Mouse (Mus musculus) adrenal gland, postnatal 14 days (tissue): ENCODE measurements at regions not wholly inside any gene's neighbourhood (a gene's known extent, or its start where the extent isn't known, plus 50 kb on each side); places are given as distances from the start of the nearest gene placed in this dataset.
A peak's percentile ranks its signal among the peaks of the same experiment; 100 is the strongest.

Experiments used
- DNase-seq: peaks from one replicate; pipeline ENCODE4 v3.0.0; 2021; ENCODE audit warnings: mixed read lengths

DNA sequence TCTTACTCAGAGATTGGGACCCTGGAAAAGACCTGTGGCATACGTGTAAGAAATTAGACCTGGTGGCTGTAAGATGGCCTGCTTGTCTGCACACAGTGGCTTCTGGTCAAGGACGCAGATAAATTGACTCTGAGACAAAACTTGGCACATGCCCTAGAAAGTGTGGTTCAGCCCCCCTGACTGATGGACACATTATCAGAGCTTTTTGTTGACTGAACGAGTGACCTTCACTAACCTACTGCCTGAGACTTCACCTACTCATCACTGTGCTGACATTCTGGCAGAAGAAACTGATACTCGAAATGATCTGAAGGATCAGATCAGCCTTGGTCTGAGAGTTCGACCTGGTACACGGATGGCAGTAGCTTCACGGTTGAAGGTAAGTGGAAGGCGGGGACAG lies 330.9 kb upstream of the B430218F22Rik start:
- peak; percentile 36 for DNase-seq

DNA sequence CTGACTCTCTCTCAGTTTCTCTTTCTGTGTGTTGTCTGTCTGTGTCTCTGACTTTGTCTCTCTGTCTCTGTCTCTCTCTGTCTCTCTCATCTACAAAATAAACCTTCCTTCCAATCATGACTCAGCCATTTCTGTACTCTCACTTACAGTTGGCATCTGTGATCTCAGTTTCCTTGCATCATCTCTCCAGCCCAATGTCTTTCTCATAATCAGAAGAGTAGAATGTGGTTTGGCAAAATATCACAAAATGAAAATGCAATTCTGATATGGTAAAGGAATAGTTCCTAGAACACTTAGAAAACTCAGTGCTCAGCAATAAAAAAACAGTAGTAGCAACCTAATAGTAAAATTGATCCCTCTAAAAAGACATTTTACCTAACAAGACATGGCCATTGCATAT lies 320.9 kb upstream of the B430218F22Rik start:
- no peak for DNase-seq

DNA sequence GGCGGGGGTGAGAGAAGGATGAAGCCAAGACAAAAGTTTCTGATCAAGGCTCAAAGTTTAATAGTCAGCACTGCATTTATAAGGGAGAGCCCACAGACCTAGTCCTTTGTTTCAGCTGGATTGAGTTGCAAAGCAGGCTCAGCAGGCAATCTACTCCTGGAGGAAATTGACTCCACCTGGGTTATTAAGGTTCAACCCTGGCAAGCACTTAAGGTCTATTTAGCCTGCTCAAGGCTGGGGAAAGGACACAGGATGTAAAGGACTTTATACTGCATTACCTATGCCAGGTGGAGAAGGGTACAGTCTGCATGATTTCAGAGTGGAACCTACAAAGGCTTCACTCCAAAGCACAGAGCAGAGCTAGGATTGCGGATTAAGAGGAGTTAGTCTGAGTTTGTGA lies 318.4 kb upstream of the B430218F22Rik start:
- no peak for DNase-seq

DNA sequence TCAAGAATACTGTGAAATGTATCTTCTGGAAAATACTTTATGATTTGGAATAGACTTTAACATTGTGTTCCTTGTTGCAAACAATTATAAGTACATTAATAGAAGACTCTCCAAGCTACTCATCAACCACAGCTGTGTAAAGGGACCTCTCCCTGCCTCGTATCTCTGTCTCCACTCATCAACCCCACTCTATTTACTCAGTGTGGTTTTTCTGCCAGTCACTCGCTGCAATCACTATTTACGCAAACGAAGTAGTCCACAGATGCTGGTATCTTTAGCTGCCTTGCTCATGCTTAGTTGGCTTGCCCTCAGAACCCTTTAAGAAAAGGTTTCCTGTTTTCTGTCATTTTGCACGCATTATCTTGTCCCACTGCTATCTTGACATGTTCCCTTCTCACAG lies 300.1 kb upstream of the B430218F22Rik start:
- DNase-seq: no peak

DNA sequence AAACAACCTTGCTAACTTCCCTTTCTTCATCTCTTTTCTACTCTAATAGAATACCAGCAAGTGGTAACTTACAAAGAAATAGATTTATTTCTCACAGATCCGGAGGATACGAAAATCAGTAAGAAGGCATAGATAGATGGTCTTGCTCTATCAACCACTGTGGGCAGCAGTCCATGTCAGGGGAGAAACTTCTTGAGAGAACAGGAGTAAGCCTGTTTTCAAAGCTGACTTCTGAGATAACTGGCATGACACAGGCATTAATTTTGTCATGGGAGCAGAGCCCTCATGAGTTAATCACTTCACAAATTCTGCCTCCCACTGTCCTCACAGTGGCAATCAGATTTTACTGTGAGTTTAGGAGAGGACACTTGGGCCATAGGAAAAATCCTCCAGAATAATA lies 299.5 kb upstream of the B430218F22Rik start:
- DNase-seq: no peak

DNA sequence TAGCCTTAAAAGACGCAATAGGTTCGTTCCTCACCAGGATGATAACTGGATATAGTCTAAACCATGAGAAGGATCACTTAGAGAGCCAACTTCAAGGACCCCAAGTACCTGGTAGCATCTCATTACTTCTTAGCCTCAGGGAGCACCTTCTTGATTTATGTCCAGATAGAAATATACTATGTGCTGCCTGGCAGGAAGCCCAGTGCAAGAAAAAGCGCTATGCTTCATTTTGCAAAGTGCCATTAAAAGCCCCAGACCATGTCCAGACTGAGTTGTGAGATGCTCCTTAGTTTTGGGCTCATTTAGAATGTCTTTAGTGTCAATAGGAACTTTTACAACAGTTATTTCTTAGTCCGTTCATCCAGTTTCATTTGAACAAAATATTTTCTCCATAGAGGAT lies 298.3 kb upstream of the B430218F22Rik start:
- no peak for DNase-seq

DNA sequence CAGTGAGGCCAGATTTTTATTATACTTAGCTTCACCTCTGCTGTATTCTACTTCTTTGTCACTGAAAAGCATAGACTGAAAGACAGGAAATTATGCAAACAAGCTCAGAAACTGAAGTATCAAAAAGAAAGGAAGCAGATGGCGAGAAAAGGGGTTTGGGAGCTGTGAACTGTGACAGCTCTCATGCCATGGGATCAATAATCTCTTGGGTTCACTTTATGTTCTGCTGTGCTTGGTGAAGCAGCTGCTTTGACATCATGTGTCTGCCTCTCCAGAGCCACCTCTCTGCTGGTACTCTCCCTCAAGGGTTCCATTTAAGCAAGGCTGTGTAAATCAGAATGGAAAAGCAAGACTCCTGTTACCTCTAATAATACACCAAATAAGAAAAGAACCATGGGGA lies 291.3 kb upstream of the B430218F22Rik start:
- no peak for DNase-seq
